Mouse (Mus musculus) ovary, postnatal 36 days (tissue): ENCODE results near the gene Sdf4.
A peak's percentile ranks its signal among the peaks of the same experiment; 100 is the strongest.

ENCODE experiments used
- DNase-seq: peaks from one replicate; pipeline ENCODE4 v3.0.0; 2022; ENCODE audit warnings: low spot score, mixed read lengths

Sdf4 gene

DNA sequence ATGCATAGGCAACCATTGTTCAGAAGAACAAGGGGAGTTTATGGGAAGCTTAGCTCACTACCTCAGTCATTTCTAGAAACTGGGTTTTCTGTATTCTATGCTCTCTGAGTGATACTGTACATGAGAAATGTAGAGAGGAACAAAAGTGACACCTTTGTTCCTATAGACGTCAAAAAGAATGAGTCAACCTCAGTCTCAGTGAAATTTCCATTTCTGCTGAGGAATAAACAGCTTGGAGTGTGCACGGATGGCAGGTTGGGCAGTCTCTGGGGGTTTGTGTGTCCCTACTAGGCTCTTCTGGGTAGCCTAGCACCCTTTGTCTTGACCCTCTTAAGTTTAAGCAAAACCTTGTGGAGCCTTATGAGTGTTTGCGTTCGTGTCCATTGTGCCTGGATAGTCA lies 15.7 kb downstream of the Sdf4 start:
- DNase-seq, result no peak

DNA sequence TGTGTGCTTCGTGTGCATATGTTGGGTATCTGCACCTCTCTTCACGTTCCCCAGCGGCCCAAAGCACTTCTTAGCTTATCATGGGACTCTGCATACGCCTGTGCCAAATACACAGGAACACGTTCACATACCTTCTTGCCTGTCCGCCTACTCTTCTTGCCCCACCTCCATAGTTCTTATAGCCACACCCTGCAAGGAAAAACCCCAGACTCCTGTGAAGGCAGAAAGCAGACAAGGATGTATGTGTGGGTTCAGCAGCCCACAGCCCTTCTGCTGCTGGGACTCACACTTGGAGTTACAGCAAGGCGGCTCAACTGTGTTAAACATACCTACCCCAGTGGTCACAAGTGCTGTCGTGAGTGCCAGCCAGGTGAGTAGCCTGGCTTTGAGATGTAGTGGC lies 21.0 kb downstream of the Sdf4 start, which contains the start of gene Tnfrsf4:
Gene Tnfrsf4, plus strand, starts transcription at position 207 of the 400 bp plus-strand sequence.
- DNase-seq, result no peak

DNA sequence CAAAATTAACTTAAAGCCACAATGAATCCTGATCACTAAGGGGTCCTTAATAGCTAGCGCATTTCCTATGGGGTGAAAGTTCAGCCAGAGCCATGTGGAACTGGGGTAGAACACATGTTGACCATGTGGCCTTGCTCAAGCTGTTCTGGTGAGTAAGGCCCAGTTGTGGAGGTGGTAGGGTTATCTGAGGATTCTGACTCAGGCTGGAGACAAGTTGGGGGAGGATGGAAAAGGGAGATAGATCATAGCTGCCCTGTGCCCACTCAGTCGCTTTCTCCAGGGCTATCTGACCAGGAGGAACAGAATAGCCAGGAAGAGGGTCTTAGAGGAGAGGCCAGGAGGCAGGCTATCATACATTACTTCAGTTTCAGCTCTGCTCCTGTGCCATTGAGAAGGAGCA lies 21.8 kb downstream of the Sdf4 start:
- no peak for DNase-seq

DNA sequence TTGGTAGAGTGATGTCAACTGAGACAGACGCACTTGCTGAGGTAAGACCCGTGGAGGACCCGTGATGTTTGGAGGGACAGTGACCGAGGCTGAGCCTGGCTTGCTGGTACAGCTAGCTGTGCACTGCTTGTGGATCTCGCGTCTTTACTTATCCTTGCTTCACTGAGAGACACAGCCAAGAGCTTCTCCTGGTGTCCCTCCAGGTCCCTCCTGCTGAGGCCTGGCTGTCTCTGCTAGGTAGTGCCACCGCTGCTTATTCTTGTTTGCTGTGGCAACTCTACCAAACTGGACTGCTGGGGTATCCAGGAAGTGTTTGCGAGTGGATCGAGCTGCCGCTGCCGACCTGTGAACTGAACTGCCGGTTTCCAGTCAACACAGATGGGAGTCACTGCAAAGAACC lies 27.1 kb downstream of the Sdf4 start:
- no peak for DNase-seq

DNA sequence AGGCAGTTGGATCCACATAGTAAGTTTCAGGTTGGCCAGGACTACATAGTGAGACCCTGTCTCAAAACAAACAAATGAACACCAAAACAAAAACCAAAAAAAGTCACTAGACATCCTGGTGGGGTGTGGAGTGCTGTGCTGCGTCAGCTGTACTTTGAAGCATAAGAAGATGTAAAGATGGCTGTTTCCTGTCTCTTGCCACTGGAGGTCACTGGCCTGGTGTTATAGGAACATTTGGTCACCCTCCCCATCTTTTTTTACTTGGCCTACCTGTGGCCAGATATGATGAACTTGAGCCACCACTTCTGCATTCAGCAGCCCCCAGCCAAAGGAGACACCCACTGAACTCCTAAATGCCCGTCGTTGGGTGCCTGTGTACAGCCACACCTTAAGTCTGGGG lies 28.7 kb downstream of the Sdf4 start:
- no peak for DNase-seq

DNA sequence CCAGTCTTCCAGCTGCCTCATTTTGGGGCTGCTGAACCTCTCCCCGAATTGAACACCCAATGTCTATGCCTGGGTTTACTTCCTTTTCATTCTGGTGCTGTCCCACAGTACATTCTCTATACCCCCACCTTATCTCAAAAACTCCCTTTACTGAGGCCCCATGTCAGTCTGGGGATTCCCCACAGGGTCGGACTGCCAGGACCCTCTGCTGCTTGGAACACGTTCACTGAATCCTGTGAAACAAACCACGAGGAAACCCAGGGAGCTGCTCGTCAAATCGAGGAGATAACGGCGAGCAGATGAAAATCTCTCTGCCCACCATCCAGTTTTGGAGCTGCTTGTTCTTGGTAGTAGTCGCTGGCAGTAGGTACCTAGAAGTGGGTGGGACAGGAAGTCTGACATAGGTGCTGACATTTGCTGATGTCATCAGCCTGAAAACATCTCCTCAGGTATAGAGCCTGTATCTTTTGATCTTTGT lies 29.3 kb downstream of the Sdf4 start:
- DNase-seq, result no peak

DNA sequence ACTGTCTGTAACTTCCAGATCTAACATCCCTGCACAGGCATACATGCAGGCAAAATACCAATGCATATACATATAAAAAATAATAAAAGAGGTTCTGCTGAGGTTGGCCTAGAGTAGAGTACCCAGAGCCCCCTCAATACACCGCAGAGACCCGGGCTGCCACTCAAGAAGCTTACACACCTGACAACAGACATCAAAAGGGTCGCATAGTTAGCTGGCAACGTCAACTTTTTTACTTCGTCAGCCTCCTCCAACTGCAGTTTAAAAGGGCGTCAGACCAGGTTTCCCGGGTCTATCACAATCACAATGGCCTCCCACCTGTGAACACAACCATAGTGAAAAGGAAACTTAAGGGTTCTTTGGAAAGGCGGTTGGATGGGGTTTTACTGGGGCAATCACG lies 30.8 kb downstream of the Sdf4 start:
- no peak for DNase-seq

DNA sequence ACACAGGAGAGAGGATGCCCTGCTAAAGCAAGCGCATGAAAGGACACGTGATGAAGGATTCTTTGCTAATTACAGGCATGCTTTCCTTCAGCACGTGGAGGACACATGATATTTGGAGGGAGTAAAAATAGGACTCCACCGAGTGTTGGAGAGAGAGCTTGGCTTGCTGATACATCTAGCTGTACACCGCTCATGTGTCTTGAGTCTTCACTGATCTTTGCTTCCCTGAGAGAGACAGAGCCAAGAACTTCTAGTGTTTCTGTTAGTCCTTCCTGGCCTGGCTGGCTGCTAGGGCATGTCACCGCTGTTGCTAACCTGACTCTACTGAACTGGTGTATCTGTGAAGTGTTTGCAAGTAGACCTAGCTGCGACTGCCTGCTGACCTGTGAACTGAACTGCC lies 31.5 kb downstream of the Sdf4 start:
- DNase-seq, result no peak

DNA sequence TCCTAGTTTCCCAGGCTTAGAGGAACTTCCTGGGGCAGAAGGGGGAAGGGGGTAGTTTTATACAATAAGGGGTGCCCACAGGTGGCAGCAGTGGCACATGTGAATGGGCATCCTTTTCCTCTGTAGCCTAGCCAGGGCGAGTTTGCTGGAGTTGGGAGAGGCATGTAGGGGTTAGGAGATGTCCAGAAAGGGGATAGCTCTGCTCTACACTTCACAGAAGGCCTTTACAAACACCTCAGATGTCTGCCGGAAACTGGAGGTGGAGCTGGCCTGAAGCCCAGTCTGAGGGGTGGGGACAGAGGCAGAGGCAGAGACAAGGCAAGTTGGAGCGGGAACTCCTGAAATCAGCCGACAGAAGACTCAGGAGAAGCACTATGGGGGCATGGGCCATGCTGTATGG lies 33.3 kb downstream of the Sdf4 start, which contains the start of gene Tnfrsf18:
Gene Tnfrsf18, plus strand, starts transcription at position 152 of the 400 bp plus-strand sequence.
- DNase-seq, result no peak

DNA sequence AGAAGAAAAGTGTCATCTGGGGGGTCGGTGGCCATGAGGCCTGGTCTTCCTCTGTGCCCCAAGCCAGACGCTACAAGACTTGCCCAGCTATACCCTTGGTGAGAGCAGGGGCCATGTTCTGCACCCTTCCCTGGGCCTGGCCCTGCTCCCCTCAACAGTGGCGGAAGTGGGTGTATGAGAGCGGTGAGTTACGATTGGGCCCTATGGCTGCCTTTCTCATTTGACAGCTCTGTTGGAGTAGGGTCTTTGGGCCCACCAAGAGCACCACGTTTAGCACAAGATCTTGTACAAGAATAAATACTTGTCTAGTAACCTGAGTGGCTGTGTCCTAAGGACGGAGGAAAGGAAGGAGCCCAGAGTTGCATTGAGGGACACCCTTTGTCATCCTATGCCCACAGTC lies 35.9 kb downstream of the Sdf4 start:
- no peak for DNase-seq

DNA sequence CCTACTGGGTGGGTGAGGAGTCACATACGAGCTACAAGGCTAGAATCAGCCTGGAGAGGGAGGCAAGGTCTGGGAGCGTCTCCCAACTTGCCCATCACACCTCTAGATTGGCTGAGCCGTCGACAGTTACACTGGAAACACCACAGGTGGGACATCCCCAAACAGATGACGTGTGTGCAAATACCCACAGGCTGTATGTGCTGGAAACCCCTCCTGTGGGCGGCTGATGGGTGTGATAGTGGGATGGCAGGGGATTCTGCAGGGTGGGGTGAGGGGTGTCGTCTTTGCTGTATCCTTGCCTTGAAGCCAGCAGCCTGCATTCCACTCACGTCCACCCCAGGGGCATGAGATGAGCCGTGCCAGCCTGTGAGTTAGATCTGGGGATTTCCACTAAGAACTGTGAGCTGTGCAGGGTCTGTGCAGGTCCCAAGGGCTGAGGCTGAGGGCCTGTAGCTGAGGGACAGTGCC lies 38.0 kb downstream of the Sdf4 start:
- DNase-seq, result no peak

DNA sequence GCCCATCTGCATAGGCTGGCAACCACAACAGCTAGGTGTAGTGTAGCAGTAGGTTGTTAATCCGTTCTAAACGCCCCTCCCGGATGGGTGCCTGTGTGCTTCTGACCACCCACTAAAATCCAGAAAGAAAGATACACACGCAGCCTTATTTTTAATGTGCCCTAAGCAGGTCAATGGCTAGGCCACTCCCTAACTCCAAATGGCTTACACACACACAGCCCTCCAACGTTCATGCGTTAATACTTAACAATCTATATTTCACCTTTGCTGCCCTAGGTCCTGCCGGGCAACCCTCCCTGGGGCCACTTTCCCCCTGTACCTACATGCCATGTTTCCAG lies 38.6 kb downstream of the Sdf4 start:
- no peak for DNase-seq

DNA sequence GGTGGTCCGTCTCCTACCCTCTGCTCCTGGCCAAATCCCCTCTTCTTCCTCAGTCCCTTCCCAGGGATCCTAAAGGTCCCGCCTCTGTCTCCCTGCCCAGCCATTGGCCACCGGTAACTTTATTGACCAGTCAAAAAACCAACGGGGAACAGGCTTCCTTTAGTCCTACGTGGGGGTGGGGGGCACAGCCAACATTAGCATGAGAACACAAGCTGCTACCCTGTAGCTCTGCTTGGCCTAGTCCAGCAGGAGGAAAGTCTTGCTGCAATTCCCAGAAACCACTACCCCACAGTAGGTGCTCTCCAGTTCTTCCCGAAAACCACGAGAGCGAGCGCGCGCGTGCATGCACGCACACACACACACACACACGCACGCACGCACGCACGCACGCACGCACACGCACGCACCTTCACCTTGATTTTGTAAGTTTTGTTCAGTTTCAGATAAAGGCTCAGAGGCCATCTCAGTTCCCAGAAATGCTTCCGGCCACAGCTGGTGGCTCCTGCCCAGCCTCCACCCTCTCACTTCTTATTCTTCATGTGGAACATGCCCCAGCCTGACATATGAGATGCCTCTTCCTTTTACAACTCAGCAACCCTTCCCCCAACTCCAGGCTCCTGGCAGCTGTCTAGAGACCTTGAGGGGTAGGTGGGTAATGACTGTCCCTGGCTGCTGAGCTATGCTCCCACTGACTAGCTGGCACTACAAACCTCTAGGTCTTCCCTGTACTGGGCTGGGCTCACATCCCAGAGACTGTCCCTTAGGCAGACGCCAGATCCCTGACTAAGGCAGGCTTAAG lies 39.1 kb downstream of the Sdf4 start:
- DNase-seq, result peak; percentile 79

DNA sequence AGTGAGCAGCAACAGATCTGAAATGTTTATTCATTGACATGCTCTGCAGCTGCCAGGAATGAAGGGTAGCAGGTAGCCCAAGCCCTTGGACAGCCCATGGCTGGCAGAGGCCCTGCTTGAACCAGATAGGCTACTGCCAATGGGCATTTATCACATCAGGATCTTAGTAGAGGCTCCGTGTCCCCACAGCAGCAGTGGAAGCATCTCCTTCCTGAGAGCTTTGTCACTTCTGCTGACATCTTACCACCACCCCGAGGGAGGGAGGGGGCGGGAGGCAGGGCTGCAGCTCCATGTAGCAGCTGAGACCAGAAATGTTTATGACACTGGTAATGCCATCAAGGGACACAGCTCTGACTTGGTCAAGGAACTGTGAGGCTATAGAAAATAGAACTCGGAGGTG lies 40.2 kb downstream of the Sdf4 start:
- no peak for DNase-seq

DNA sequence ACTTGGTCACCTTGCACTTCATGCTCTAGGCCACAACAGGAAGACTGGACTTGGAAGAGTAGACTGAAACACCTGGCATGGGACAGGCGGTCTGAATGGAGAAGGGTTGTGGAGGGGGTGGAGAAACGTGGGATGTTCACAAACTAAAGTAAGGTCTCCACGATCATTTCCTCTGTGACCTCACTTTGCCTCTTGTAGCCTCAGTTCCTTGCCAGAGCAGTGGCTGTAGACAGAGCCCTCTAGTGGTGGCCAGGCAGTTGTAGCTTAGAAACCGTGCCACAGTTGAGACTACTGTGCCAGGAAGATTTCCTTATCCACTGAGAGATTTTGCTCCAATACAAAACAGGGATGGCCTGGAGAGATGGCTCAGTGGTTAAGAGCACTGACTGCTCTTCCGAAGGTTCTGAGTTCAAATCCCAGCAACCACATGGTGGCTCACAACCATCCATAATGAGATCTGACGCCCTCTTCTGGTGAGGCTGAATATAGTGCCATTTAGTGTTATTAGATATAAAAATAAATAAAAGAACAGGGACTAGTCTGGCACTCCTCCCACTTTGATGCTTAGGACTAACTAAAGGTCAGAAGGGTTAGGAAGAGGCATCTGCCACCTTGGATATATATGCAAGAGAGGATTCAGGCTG lies 40.9 kb downstream of the Sdf4 start:
- no peak for DNase-seq

DNA sequence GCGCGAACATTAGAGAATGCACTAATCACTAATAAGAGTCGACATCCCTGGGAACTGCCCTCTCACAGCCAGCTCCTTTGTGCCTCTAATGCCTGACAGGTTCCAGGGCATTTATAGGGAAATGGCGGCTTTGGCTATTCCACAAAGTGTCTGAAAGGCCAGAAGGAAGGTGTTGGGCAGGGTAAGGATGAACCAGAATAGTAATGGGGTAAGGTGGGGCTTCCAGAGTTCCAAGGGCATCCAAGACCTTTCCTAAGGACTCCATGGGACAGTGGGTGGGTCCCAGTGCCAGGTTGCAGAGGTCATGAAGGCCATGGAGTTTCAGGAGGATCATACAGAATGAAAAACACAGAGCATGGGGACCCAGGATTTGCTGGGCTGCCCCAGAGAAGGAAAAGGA lies 41.6 kb downstream of the Sdf4 start:
- DNase-seq, result no peak

DNA sequence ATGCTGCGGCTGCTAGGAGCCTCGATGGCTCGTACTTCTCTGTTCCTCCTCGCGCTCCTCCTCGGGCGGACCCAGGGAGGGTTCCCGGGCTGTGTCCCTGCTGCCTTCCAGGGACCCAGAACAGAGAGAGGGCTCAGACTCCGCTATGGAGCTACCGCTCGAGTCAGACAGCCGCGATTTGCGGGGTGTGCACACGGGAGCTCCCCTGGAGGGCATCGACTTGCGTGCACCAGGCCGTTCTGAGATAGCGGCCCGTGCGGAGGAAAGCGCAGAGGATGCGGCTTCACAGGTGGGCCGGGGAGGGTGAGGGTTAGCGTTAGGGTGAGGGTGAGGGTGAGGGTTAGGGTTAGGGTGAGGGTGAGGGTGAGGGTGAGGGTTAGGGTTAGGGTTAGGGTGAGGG lies 42.2 kb downstream of the Sdf4 start:
- no peak for DNase-seq

DNA sequence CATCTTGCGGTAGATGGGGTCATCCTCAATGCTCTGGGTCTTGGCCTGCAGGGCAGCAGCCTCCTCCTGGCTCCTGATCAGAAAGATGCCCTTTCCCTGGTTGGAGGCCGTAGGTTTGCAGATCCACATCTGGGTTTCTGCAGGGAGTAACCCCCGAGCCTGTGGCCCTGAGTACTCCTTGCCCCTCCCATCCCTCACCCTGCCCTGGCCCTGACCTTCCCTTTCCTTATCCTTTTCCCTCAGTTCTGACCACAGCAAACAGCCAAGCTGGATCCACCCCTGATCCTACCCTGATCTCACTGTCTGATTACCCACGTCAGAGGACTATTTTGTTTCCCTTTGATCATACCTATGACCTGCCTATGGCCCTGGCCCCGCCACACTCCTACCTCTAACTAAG lies 52.1 kb downstream of the Sdf4 start:
- DNase-seq, result no peak

DNA sequence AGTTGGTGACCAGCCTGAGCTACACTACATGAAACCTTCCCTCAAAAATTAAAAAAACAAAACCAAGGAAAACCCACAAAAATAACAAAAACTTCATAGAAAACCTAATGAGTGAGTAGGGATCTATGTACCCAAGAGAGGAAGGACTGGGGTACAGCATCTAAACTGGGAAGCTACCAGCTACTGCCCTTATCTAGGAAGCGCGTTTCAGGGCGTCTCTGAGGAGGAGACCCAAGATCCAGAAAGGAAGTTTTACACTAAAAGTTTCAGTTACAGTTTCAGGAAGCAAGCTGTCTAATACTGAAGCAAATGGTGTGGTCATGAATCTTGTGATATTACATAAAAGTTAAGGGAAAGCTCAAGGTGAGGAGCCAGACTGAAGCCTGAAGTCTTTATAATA lies 57.1 kb downstream of the Sdf4 start:
- DNase-seq, result no peak

DNA sequence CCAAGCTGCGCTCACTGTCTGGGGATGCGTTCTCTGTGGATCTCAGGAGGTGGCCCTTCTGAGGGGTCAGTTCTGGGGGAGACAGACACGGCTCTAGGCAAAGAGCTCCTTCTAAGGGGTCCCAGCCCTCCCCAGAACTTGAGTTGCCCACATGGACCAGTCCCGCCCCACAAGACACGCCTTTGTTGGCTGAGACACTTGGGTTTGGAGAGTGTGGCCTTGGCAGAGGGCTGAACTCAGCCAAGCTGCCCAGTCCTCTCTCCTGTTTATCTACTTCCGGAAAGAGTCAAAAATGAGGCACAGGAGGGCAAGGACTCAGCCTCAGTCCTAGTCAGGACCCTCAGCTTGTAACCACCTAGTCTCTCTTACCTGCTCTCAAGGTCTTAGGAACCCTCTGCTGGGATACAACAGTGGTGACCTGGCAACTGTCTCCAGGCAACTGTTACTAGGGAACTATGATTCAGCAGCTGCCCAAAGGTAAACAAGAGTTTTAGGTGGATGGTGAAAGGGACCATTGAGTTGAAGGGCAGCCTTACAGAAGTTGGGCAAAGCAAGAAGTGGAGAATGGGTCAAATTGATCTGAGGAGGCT lies 57.8 kb downstream of the Sdf4 start:
- peak; percentile 63 for DNase-seq

DNA sequence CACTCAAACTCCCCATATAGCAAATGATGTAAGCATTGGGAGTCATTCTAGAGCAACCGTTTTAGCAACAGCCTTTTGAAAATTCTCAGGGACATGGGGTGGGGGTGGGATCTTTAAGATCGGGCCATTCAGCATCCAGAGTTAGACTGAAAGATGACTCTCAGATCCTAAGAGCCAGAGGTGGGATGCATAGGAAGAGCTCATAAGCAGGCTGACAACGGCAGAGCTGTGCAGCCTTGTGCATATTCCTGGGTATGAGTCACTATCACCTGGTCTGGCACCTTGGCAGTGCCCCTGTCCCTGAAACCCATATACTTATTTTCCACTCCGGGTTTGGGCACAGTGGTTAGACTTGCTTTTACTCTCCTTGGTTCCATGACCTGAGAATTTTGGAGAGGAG lies 60.4 kb downstream of the Sdf4 start:
- DNase-seq, result no peak

DNA sequence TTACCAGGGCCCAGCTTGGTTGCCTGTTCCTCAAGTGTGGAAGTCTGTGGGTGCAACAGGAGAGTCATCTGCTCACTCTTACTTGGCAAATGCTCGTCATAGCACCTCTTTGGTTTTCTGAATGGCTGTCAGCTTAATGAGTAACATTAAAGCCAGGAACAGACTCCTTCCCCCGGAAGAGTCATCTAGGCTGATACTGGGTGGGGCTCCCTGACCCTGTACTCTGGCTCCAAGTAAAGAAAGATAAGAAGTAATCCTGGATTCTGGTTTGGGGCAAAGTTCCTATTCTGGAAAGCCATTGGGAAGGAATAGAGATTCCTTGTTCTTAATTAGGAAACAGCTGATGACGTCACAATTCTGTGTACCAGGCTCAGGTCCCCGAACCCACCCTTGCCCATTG lies 61.5 kb downstream of the Sdf4 start:
- no peak for DNase-seq

DNA sequence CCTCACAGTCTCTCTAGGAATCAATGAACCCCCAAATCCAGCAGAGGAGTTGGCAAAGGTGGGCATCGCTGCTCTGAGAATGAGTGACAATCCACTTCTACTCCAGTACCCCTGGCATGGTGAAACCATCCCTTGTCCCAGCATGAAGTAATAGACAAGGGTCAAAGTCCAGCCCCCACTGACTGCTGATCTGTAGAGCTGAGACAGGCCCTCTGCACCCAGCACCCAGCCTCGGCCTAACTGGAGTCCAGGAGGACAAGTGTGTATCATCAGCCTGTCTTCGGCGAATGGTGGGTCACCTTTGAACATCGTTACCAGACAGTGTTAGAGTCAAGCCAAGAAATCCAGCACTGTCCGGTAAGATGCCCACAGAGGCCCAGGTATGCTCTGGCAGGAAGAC lies 61.9 kb downstream of the Sdf4 start:
- no peak for DNase-seq
